Mouse (Mus musculus): ENCODE measurements at regions not wholly inside any gene's neighbourhood (a gene's known extent, or its start where the extent isn't known, plus 50 kb on each side); places are given as distances from the start of the nearest gene placed in this dataset.

DNA sequence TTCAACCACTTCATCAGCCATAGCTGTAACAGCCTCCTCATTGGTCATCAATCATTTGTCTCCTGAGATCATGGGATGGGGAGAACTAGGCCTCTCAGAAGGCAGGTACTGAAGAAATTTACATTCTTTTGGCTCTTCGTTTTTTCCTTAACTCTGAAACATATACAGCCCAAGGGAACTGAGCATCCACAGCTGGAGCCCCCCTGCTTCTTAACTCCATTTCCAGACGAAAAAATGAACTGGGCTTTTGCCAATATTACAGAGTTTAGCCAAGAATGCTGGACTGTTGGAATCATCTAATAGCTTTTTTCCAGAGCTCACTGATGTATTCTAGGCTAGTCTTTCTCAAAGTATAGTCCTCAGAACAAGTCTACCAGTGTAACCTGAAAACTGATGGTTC, 57.3 kb upstream of the Tmem164 start:
- no peak for TF ChIP-seq CTCF (IDR thresholded peaks at IDR 0.05; ENCODE audit: low read depth, low read length)
- TF ChIP-seq GATA1 (IDR thresholded peaks at IDR 0.05; ENCODE audit: borderline replicate concordance, low read length), result no peak
- TF ChIP-seq GATA2 (IDR thresholded peaks at IDR 0.05; ENCODE audit: borderline replicate concordance, low read depth, low read length), result no peak
- no peak for TF ChIP-seq TAL1 (conservative IDR thresholded peaks at IDR 0.05; ENCODE audit: low read depth, low read length)
- TF ChIP-seq POLR2AphosphoS5 (IDR thresholded peaks at IDR 0.05; ENCODE audit: insufficient replicate concordance, low read depth, low read length), result no peak
